Mouse (Mus musculus) gastrocnemius, postnatal 36 days (tissue): ENCODE results near the gene Mlxipl. TPM values are rescaled to one million over a fixed set of nuclear protein-coding genes. Genes with fewer than 3 reads are reported as not detected.

Experiments used
- DNase-seq, 2 experiments: peaks; one replicate each; pipeline ENCODE4 v3.0.0; 2022
- intact Hi-C: fragments of 180-260 bp; cut with DNase I; formaldehyde crosslinking; loops from one replicate; pipeline ENCODE4 v1.15.1; 2025
- total RNA-seq, 2 experiments: library from RNA; stranded (reverse); gene quantifications; 2 replicates each; pipeline ENCODE4 v1.2.3; 2021

The Mlxipl gene
- total RNA-seq, 2 experiments from 2014 or later = 62.4 to 79.9 TPM

DNA sequence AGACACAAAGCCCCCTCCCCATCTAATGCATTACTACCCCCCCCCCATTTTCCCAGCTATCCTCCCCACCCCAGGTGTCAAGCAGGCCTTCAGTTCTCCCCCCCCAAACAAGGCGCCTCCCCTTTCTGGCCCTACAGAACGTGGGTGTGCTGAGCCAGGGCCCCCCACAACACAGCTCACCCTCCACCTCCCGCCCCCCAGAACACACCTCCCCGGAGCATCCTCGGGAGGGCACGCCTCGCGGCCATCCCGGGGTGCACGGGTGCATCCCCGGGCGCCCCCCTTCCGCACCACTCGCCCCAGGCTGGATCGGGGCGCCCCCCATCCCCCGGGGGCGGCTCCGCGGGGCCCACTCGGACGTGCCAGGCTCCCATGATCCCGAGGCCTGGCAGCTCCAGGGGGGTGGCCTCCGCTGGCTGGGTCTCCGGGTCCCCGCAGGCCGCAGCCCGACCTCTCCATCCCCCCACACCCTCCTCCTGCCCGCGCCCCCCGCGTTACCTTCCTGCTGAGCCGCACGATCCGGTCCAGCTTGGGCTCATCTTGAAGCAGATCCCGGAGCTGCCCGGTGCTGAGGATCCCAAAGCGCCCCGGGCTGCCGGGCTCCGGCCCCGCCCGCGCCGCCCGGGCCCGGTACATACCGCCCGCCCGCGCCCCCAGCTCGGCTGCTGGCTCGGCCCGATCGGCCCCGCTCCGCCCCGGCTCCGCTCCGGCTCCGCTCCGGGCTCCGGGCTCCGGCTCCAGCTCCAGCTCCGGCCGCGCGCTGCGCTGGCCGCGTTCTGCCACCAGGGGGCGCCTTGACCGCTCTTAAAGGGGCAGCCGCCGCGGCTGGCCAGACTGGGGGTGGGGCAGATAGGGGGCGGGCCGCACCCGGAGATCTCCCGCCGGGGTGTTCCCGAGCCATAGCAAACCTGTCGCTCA lies 11.9 kb upstream of the Mlxipl start, which contains the start of gene Vps37d:
TSS of gene Vps37d (minus strand) at position 703 of the 918 bp plus-strand sequence.
- peak; percentile 91 to 94 for DNase-seq
- intact Hi-C loops = no loop called here

DNA sequence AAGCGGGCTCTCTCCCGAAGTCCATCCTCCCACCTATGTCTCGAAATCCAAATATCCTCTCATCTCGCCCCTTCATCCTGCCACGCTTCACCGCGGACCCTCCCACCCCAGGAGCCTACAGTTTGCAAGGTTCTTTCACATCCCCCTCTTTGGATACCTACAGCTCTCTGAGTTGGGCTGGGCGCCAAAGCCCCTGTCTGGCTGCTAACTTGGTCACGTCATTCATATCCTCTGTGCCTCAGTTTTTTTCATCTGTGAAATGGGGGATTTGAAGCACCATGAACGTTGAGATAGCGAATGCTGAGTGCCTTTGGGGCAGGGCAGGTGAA lies 11.2 kb upstream of the Mlxipl start:
- no peak for DNase-seq
- intact Hi-C loops = no loop called here

DNA sequence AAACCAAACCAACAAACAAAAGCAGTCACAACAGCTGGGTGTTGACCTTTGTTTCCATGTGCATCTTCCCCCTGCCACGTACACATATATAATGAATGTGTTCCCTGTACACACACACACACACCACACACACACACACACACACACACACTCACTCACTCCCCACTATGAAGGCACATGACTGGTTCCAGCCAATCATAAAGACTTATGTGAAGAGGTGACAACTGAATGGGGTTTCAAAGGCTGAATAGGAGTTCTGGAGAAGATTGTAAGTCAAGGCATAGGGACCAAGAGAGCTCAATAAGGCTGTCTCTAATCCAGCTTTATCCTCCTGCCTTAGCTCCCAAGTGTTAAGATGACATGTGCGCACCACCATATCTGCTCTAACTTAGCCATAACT lies 10.1 kb upstream of the Mlxipl start:
- no peak for DNase-seq
- intact Hi-C loops = no loop called here

DNA sequence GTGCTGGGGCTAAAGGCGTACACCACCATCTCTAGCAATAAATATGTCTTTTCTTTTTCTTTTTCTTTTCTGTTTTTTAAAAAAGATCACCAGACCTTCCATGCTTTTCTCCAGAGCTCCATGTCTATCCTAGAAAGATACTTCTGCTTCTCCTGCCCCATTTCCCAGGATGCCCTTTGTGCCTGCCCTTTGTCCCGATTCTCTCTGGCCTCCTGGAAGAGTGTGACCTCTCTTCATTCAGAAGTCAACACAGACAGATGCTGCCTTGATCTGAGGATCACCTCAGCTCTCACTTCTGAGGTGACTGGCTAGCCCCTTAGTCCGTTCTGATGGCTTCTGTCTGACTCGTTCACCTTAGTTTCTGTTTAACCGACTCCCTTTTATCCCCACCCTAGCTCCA lies 9.2 kb upstream of the Mlxipl start:
- DNase-seq = no peak
- intact Hi-C loops = no loop called here

DNA sequence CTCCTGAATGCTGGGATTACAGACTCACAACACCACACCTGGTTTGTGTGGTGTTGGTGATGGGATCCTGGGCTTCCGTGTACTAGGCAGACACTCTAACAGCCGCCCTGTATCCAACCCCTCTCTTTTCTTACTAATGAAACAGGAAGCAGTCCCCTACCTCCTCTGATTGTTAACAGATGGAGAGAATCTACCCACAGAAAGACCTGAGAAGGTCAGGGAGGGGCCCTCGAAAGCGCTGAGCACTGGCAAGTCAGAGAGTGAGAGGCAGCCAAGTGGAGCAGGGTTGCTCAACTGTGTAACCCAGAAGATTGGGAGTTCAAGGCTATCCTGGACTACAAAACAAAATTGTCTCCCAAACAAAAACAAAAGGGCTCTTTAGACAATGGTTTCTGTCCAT lies 2.8 kb upstream of the Mlxipl start:
- intact Hi-C loops = no loop called here

DNA sequence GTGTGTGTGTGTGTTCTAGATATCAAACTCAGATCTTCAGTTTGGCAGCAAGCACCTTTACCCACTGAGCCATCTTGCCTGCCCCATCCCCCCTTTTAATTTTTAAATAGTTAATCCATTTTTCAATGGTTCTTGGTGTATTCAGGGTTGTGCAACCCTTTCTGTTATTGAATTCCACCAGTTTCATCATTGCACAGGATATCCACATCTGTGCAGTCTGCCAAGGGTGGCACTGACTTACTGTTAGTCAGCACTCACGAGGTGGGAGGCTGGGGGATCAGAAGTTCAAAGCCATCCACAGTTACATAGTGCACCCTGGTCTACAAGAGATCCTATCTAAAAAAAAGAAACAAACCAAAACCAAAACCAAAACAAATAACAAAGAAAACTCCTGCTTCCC lies 11.3 kb downstream of the Mlxipl start:
- intact Hi-C loops = loop anchor here (5.0 kb wide), 1 partner anchor 84 kb away; no protein-coding TSS in a partner anchor
- DNase-seq = no peak

More for the DNA sequence above, 2.8 kb upstream of the Mlxipl start:
- no peak for DNase-seq

DNA sequence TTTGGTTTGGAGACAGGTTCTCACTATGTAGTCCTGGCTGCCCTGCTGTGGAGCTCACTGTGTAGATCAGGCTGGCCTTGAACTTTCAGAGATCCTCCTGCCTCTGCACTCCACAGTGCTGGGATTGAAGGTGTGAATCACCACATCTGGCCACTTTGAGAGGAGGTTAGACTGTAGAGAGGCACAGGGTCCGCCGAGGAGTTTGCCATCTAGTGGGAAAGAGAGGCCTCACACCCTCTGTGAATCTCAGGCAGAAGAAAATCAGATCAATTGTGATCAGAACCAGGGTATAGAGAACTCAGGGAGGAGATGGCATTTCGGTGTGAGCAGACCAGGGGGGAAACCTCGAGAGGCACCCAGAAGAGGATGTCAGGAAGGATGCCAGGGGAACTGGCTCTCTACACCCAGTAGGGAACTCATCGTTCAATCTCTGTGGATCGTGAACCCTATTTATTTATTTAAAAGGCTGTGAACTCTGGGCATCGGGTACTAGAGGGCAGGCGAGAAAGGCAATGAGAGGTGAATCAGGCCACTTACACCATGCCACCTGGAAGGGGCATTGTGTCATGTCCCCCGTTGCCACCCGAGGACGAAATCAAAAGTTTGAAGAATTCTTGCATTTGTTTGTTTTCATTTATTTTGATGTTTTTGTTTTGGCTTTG lies 14.4 kb downstream of the Mlxipl start:
- intact Hi-C loops = loop anchor here (5.0 kb wide), 1 partner anchor 87 kb away; no protein-coding TSS in a partner anchor
- no peak for DNase-seq

DNA sequence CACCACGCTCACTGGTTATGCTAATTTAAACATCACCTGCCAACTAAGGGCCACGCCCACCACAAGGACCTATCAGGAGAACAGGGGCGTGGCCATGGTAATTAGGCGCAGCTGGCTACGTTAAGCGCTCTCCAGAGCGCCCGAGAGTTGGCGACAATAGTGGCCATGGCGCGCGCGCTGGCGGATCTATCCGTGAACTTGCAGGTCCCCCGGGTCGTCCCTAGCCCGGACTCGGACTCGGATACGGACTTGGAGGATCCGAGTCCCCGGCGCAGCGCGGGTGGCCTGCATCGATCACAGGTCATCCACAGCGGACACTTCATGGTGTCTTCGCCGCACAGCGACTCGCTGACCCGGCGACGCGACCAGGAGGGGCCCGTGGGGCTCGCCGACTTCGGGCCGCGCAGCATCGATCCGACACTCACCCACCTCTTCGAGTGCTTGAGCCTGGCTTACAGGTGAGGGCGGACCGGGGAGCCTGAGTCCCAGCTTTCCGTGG lies 17.1 kb downstream of the Mlxipl start:
- intact Hi-C loops = no loop called here
- DNase-seq = peak; percentile 73

DNA sequence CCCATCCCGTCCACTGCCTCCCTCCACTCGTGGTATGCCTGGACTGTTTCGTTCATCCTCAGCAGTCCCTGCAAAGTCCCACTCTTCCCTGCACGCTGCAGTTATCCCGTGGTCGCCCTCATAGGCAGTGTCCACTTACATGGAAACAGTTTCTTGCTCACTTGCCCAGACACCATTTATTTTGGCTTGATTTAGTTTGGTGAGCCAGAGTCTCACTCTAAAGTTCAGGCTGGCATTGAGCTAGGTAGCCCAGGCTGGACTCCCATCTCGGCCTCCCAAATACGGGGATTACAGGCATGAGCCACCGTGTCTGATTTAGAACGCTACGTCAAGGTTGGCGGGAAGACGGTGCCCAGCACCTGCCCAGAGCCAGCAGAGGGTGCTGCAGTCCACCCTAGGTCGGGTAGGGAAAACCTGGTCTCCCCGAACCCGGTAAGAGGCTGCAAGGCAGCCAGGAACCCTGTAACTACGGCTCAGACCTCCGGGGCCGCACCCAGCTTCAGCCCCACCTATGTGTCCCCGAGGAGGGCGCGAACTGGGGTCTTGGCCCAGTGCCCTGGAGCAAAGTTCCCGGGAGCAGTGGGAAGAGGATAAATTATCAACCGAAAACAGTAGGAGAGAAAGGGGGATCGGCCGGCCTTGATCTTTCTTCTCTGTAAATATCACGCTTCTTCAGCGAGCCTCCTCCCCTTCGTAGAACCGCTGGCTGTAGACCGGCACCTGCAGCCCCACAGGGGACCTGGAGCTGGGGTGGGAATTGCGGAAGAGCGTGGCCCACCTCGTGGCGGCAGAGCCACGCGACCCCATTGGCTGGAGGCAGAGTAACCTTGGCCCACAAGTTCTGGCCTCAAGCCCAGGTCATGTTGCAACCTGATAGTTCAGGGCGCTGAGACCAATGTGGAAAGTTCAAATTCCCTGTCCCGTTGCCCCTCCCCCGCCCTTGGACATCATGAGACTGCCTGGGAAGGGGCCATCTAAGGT lies 18.1 kb downstream of the Mlxipl start:
- peak; percentile 72 to 86 for DNase-seq
- intact Hi-C loops = no loop called here

DNA sequence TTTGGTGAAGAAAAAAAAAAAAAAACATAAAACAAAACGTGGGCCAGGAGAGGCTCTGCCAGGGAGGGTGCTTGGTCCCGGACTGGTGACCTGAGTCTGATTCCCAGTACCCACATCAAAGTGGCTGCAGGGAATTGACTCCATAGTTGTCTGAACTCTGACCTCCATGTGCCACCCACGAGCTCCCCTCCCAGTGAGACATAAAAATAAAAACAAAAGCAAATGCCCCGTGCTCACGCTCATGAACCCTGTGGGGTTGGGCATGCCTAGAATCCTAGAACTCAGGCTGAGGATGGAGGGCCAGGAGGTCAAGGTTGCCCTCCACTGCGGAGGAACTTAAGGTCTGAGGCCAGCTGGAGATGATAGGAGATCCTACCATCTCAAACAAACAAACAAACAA lies 19.3 kb downstream of the Mlxipl start:
- intact Hi-C loops = no loop called here
- DNase-seq = no peak

DNA sequence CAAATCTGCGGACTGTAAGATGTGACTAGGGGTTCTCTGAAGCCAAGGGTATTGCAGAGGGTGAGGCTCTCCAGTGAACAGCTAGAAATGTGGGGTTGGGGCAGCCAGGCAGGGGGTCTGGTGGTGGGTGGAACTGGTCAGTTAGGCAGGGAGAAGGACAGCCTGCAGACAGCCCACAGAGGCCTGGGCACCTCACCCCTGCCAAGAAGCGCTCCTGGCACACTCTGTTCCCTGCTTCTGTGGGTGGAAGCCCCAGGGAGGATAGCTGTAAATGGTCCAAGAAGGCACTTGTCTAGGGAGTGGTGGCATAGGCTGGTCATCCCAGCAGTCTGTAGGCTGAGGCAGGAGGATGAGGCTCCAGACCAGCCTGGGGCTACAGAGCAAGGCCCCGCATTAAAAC lies 19.7 kb downstream of the Mlxipl start:
- peak in 1 of 2 experiments; percentile 33 for DNase-seq
- intact Hi-C loops = no loop called here

DNA sequence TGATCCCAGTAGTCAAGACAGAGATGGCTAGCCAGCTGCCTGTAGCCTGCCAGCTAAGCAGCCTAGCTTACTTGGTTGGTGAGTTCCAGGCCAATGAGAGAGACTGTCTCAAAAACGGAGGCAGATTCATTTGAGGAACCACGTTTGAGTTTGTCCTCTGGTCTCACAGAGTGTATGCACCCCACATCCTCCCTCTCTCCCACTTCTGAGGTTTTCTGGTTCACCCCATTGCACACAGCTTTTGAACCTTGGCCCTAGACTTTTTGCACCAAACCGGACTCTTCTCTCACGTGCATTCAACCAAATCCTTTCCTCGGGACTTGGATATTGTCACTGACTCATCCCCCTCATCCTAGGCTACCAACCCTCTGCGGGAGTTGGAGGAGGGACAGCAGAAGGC lies 20.3 kb downstream of the Mlxipl start:
- no peak for DNase-seq
- intact Hi-C loops = no loop called here

DNA sequence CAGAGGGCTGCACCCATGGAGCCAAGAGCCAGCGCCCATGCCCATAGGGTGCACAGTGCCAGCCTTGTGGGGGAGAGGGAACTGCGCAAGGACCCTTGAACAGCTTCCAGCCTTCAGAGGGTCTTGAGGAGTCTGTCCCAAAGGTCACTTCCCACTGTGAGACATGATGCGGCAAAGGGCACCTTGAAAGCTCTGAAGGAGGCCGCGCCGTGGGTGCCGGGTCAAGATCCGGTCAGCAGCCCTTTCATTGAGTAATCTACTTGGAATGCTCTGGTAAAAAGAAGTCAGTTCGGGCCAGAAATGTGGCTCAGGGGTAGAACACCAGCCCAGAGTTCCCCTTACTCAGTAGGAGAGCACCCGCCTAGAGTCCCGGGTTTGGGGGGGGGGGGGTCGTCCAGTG lies 24.1 kb downstream of the Mlxipl start:
- intact Hi-C loops = no loop called here
- no peak for DNase-seq

DNA sequence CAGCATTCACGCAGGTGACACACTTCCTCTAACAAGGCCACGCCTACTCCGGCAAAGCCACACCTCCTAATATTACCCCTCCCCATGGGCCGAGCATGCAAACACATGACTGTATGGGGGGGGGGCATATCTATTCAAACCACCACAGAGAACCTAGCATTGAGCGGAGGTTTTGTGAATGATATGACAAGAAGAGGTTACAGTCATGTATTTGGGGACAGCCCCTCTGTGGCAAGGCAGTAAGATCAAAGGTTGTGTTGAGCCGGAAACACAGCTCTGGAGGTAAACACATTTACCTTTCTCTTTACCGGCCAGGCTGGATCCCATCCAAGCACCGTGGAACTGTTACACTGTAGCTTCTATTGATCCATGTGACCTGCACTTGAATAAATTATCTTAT lies 25.6 kb downstream of the Mlxipl start:
- DNase-seq = no peak
- intact Hi-C loops = no loop called here

DNA sequence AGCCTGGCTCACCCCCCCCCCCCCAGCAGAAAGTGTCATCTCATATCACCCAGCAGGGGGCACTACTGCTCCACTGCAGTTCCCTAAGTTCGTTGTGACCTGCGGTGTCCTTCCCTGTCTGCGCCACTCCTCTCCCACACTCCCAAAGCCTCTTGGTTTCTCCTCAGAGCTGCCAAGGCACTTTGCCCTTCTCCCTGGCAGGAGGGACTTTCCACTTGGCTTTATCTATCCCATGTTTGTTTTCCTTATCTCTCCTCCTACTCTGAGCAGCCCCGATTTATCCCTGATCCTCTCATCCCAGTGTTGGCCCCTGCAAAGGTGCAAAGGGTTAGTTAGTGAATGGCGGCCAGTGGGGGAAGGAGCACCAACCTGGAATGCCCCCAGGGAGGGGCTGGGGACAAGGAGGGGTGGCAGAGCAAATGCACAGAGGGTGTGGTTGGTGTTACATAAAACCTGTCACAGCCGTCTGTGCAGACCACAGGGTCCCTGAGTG lies 28.9 kb downstream of the Mlxipl start:
- intact Hi-C loops = loop anchor here (2.0 kb wide), 1 partner anchor 74 kb away; no protein-coding TSS in a partner anchor

DNA sequence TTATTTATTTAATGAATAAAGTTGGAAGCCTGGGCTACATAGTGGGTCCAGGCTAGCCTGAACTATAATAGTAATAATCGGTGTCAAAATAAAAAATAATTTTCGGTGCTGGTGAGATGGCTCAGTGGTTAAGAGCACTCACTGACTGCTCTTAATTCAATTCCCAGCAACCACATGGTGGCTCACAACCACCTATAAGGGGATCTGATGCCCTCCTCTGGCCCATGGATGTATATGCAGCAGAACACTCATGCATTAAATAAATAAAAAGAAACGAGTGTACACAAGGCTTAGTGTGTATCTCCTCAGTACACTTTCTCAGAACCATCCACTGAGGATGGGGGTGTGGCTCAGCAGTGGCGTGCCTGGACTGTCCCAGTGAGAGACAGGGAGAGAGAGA lies 31.1 kb downstream of the Mlxipl start:
- DNase-seq = no peak
- intact Hi-C loops = no loop called here

More for the DNA sequence above, 28.9 kb downstream of the Mlxipl start:
- DNase-seq = peak; percentile 45 to 54

DNA sequence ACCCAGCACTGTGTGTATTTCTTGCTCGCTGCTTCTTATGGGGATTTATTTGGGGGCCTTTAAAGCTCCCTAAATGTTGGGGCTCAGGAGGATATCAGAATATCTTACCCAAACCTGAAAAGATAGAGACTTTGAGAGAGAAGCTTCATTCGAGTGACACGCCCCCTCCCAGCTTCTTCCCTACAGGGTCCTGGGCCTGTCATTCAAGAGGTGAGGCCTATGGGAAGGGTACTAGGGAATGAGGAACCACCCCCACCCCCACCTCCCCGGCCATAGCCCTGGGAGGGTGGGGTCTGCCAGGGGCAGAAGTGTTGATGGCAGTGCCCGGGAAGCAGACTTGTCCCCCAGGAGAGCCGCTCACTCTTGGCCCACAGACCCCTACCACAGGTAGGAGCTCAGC lies 36.4 kb downstream of the Mlxipl start:
- intact Hi-C loops = no loop called here
- no peak for DNase-seq

DNA sequence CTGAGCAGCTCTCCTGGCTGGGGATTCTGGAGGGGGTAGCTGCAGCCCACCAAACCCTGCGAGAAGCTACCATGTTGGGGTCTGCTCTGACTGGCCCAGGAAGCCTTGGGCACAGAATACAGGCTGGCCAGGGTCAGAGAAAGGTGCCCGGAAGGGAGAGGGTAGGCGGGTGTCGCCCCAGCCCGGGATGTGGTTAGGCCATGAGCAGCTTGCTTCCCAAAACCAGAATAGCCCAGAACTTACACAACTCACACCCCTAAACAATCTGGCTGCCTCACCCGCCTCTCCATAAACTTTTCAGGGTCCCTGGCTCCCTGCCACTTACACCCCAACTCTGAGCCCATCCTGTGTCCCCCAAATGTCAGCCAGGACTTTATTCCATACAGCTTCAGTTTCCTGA lies 38.0 kb downstream of the Mlxipl start:
- intact Hi-C loops = no loop called here
- no peak for DNase-seq

DNA sequence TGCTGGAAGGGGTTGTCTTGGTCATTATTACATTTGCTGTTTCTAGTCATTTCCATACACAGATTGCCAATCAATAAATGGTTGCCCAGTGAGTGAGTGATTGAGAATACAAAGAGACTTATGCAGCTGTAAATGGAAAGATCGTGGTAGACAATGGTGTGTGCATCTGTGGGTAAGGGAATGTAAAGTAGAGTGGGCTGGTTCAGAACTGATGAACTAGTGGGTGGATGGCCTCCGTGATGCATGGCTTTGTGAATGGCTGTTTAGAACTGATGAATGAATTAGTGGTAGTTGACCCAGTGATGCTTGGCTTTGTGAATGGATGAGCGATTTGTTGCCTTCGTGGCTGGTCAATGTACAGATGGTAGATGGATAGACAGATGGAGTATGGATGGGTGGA lies 40.1 kb downstream of the Mlxipl start:
- no peak for DNase-seq
- intact Hi-C loops = no loop called here

DNA sequence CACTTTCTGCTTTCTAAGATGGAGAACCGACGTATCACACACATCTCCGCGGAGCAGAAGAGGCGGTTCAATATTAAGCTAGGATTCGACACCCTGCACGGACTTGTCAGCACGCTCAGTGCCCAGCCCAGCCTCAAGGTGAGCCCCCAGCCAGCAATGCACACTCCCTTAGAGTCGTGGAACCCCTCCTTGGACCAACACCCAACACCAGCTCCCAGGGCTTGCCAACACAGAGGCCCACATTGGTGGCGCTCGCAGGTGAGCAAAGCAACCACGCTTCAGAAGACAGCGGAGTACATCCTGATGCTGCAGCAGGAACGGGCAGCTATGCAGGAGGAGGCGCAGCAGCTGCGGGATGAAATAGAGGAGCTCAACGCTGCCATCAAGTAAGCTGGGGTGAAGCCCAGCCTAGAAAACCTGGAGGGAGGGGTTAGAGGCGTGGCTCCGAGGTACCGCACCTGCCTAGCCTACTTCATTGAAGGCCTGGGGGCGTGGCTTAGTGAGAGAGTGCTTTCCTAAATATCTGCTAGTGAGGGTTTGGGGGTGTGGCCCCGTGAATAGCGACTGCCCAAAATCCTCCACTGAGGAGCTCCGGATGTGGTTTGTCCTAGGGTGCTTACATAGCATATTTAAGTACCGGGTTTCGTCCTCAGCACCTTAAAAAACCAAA lies 44.2 kb downstream of the Mlxipl start:
- no peak for DNase-seq
- intact Hi-C loops = no loop called here
